Mouse (Mus musculus) midbrain, embryonic 16.5 days (tissue): Measurements from ENCODE around the gene Usp19. TPM values are rescaled to one million over a fixed set of nuclear protein-coding genes. Genes with fewer than 3 reads are reported as not detected.

Experiments
- ATAC-seq: fragments of 200-750 bp; cut with Nextera tagmentation; 2 replicates; pipeline ENCODE4 v1.8.0; 2017; ENCODE audit warnings: moderate TSS enrichment
- H3K27ac ChIP-seq: fragments of 300-500 bp; sonication (generic); 2 replicates; pipeline ENCODE4 v1.5.1; 2014; ENCODE audit warnings: mild to moderate bottlenecking, low read length, mixed read lengths
- H3K27me3 ChIP-seq: fragments of 300-500 bp; sonication (generic); 2 replicates; pipeline ENCODE4 v1.6.1; 2014; ENCODE audit warnings: low read depth, low read length, mixed read lengths; ENCODE audit not compliant: control insufficient read depth, insufficient read depth
- H3K36me3 ChIP-seq: fragments of 300-500 bp; sonication (generic); 2 replicates; pipeline ENCODE4 v1.6.1; 2014; ENCODE audit warnings: mild to moderate bottlenecking, low read length, moderate library complexity, mixed read lengths; ENCODE audit not compliant: control insufficient read depth, insufficient read depth
- H3K4me1 ChIP-seq: fragments of 300-500 bp; sonication (generic); 2 replicates; pipeline ENCODE4 v1.6.1; 2014; ENCODE audit warnings: mild to moderate bottlenecking, low read length, mixed read lengths; ENCODE audit not compliant: control insufficient read depth, insufficient read depth
- H3K4me2 ChIP-seq: fragments of 300-500 bp; sonication (generic); 2 replicates; pipeline ENCODE4 v1.6.1; 2014; ENCODE audit warnings: mild to moderate bottlenecking, low read length, mixed read lengths
- H3K4me3 ChIP-seq: fragments of 300-500 bp; sonication (generic); 2 replicates; pipeline ENCODE4 v1.5.1; 2014; ENCODE audit warnings: low read depth, mild to moderate bottlenecking, low read length, moderate library complexity, mixed read lengths
- H3K9ac ChIP-seq: fragments of 300-500 bp; sonication (generic); 2 replicates; pipeline ENCODE4 v1.6.1; 2014; ENCODE audit warnings: low read depth, low read length, mixed read lengths
- H3K9me3 ChIP-seq: fragments of 300-500 bp; sonication (generic); replicated peaks from 2 replicates; pipeline ENCODE4 v1.6.1; 2014; ENCODE audit warnings: mild to moderate bottlenecking, low read length, mixed read lengths; ENCODE audit not compliant: control insufficient read depth, poor library complexity, severe bottlenecking
- WGBS: fragments of 180-500 bp; shearing (Covaris S2); extraction: QIAGEN DNeasy Blood & Tissue Kit; methylation state at CpG from one replicate; pipeline ENCODE4 v1.1.7; 2014; 5-methylcytosine and 5-hydroxymethylcytosine counted together
- polyA plus RNA-seq: library from polyadenylated mRNA; unstranded; fragments of >200 nt; fragmentation: Nextera tagmentation; extraction: Ambion mirVana; gene quantifications from 2 replicates; pipeline ENCODE4 v1.2.1, GENCODE M21; 2015

Usp19 gene
- 68.6 and 71.5 TPM in 2 replicates for polyA plus RNA-seq

DNA sequence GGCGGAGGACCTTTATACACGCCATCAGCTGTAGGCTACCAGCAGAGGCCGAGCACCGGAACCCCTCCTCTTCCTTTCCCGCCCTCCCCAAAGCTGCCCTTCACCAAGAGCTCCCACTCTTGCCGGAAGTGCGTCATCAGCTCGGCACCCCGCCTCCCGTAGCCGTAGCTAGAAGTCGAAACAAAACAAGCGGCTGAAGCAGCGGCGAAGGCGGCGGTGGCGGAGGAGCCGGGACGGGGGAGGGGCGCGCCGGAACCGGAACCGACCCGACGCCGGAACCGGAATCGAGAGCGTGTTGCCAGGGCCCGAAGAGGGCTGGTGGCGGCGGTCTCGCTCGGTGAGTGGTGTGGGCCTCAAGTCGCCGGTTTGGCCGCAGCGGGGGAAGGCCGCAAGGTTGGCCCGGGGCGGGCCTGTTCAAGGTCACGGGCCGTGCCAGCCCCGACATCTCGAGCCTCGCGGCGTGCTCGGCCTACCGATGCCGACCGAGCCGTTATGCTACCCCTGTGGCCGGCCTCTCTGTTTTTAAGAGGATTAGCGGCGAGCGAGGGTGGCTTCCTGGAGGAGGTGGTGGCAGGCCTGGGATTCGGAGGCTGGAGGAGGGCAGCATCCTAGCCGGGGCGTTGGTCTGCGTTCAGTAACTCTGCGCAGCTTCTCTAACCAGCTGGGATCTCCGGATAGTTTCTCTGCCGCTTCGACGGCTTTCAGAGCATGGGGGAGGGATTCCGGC is at the start of gene Usp19:
Usp19 (plus strand) TSS at position 44 of the 727 bp plus-strand sequence.
- under 1% methylated on average over 69 of the region's 69 CpGs for WGBS
- H3K27ac ChIP-seq, result peak within 1 kb of the TSS; percentile 96
- ATAC-seq, result peak; percentile 95

DNA sequence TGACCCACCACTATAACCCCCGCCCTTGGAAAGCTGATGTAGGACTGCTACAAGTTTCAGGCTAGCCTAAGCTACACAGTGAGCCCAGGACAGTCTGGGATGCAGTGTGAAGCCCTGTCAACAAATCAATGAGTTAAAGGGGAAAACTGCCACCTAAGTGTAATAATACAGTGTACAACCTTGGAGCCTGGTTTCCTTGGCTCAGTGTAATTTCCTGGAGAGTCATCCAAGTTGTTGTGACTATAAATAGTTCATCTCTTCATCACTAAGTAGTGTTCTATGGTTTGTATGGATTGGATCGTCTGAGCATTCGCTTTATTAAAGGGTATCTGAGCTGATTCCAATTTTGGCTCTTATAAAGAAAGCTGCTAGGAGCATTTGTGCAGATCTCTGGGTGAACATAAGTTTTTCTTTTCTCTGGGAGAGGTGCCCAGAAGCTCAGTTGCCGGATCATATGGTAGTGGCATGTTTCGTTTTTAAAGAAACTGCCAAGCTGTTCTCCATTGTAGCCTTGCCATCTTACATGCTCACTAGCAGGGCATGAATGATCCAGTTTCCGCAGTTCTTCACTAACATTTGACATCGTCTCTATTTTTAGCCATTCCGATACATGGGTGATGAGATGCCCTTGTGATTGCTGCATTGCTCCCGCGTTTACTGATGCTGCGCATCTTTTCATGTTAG is 49.0 kb upstream of the Usp19 start:
- Histone ChIP-seq H3K36me3 (no peaks in the 10 kb centered on the region), H3K27ac (no peak overlapping the region), H3K9me3 (no peaks in the 10 kb centered on the region), H3K4me2 (no peak overlapping the region), H3K9ac (no peak overlapping the region), H3K4me3 (no peak overlapping the region), H3K27me3 (no peaks in the 10 kb centered on the region), H3K4me1 (no peaks in the 10 kb centered on the region; the same call in 1 of the 2 replicates)
- ATAC-seq, result no peak
- WGBS, result 88% methylated on average over 11 of the region's 11 CpGs

More for the DNA sequence above, at the start of gene Usp19:
- H3K4me3 ChIP-seq, result peak within 1 kb of the TSS; percentile 95
- H3K27me3 ChIP-seq, result no peaks in the 10 kb centered on the region
- peak within 1 kb of the TSS; percentile 92 for H3K4me2 ChIP-seq
- peak within 1 kb of the TSS; percentile 94 for H3K9ac ChIP-seq
- peaks cover 25% of the 10 kb centered on the region for H3K36me3 ChIP-seq
- peaks cover 18% of the 10 kb centered on the region for H3K4me1 ChIP-seq
- H3K9me3 ChIP-seq, result no peaks in the 10 kb centered on the region

DNA sequence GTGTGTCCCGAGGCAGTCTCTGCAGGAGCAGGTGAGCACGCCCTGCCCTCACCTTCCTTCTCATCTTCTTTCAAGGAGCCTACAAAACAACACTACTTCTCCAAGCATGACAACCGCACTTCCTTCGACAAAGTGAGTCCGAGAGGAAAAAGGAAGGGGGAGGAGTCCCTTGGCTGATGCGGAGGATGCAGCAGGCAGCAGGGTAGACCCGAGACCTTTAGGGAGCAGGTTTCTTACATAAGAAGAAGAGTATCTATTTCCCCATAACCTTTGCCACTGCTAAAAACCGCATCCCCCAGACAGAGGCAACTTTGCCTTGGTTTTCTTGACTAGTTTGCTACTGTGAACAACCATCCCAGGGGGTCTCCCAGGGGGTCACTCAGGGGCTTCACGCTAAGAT is 45.3 kb upstream of the Usp19 start:
- Histone ChIP-seq H3K4me2 (no peak overlapping the region), H3K36me3 (peaks cover 3% of the 10 kb centered on the region; the same call in 1 of the 2 replicates), H3K4me3 (no peak overlapping the region), H3K4me1 (peaks cover 10% of the 10 kb centered on the region), H3K27me3 (no peaks in the 10 kb centered on the region), H3K27ac (no peak overlapping the region), H3K9ac (no peak overlapping the region), H3K9me3 (no peaks in the 10 kb centered on the region)
- WGBS, result 75% methylated on average over 9 of the region's 9 CpGs
- no peak for ATAC-seq

DNA sequence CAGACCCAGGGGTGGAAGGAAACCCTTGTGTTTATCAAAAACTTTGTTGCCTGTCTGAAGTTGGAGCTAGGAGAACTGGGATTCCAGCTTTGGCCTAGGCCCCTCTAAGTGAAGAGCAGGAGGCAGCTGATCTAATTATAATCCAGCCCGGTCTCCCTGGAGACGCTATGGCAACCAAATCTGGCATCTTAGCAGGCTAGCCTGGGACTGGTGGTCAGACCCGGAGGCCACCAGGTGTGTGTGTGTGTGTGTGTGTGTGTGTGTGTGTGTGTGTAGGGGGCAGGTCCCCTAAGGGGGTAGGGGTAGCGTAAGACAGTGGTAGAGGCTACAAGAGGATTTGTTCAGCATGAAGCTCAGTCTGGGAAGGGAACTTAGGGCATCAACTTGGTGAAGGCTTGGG is 40.5 kb upstream of the Usp19 start:
- Histone ChIP-seq H3K9me3 (no peaks in the 10 kb centered on the region), H3K4me1 (peaks cover 38% of the 10 kb centered on the region), H3K4me3 (peak overlapping the region; percentile 55), H3K36me3 (peaks cover 3% of the 10 kb centered on the region; the same call in 1 of the 2 replicates), H3K4me2 (peak overlapping the region; percentile 70), H3K27me3 (no peaks in the 10 kb centered on the region), H3K27ac (peak overlapping the region; percentile 84), H3K9ac (peak overlapping the region; percentile 50)
- WGBS, result 8% methylated on average over 4 of the region's 4 CpGs
- peak; percentile 12; the same call in 1 of the 2 replicates for ATAC-seq

DNA sequence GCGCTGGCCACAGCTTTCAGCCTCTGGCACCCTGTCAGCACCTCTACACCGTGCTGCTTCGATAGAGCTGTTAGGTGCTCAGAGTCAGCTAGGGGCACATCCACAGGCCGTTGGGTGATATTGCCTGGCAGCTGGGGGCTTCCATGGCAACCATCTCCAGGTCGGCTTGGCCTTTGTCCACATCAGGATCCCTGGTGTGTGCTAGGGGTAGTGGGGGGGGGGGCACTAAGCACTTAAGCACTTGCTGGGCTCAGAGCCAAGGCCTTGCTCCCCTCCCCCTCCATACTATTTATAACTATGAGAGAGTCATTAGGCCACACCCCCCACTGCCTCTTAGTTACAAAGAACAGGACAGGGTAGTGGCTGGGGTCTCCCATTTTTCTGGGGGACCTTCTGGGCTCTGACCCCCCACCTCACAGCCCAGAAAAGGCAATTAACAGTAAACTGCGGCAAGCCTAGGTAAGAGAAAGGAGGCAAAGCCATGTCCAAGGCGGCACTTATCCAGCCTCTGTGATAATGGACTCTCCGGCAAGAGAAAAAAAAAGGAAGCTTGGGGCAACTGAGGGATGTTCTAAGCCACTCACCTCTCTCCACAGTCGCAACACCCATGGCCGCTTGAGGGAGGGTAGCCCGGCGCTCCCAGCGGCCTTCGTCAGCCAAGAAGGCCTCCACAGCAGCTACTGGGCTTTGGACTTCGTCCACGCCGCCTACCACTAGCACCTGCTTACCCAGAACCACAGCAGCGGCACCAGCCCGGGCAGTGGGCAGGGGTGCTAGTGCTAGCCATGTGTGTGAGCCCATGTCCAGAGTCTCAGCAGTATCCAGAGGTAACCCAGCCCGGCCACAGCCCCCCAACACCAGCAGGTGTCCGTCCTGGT is 39.9 kb upstream of the Usp19 start:
- Histone ChIP-seq H3K36me3 (peaks cover 3% of the 10 kb centered on the region; the same call in 1 of the 2 replicates), H3K4me1 (peaks cover 38% of the 10 kb centered on the region)

DNA sequence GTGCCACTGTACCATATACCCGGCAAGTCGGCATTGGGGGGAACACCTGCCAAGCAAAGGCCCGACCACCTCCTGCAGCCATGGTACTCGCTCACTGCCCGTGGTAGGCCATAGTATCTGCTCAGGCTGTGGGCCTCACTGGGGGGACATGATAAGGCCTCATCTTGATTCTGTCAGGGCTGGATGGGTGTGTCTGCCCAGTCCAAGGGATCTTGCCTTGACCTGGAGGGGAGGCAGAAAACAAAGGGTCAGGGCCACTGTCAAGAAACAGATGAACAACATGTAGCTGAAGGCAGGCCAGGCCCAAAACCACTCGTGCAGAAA is 39.3 kb upstream of the Usp19 start:
- H3K9ac ChIP-seq, result peak overlapping the region; percentile 33
- H3K4me1 ChIP-seq, result peaks cover 38% of the 10 kb centered on the region
- peaks cover 3% of the 10 kb centered on the region; the same call in 1 of the 2 replicates for H3K36me3 ChIP-seq
- no peak for ATAC-seq
- H3K4me2 ChIP-seq, result peak overlapping the region; percentile 70
- peak overlapping the region; percentile 84 for H3K27ac ChIP-seq
- WGBS, result 76% methylated on average over 6 of the region's 6 CpGs
- H3K9me3 ChIP-seq, result no peaks in the 10 kb centered on the region
- peak overlapping the region; percentile 55 for H3K4me3 ChIP-seq
- no peaks in the 10 kb centered on the region for H3K27me3 ChIP-seq

More for the DNA sequence above, 39.9 kb upstream of the Usp19 start:
- H3K27ac ChIP-seq, result peak overlapping the region; percentile 84
- H3K9ac ChIP-seq, result peak overlapping the region; percentile 50
- peak overlapping the region; percentile 70 for H3K4me2 ChIP-seq
- H3K27me3 ChIP-seq, result no peaks in the 10 kb centered on the region
- H3K4me3 ChIP-seq, result peak overlapping the region; percentile 55
- no peaks in the 10 kb centered on the region for H3K9me3 ChIP-seq
- WGBS, result 43% methylated on average over 21 of the region's 21 CpGs
- ATAC-seq, result peak; percentile 43; the same call in 1 of the 2 replicates

DNA sequence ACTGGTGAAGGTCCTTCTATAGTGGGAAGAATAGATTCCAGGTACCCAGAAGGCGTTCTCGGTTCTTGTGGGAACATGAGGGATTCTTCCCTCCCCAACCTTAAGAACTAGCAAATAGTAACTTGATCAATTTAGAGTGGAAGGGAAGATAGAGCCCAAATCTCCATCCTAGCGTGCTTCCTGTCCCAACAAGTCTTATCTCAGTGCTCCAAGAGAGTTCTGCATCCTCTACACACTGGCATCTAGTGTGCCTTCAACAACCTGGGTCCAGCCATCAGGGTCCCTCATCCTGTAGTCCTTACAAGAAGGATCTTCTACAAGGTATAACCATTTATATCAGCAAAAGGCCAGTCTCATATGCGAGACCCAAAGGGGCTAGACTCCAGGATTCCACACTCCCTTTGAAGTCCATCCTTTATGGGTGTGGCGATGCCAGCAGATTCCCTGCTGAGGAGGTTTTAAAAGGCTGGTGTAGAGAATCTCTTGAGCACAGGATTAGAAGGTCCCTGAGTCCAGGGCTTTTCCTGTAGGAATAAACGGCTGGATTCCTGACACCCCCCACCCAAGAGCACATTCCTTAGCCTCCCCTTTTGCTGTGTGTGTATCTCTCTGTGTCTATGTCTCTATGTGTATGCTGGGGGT is 38.8 kb upstream of the Usp19 start:
- H3K4me2 ChIP-seq, result peak overlapping the region; percentile 70
- 44% methylated on average over 6 of the region's 6 CpGs for WGBS
- H3K27me3 ChIP-seq, result no peaks in the 10 kb centered on the region
- H3K9ac ChIP-seq, result peak overlapping the region; percentile 87
- H3K9me3 ChIP-seq, result no peaks in the 10 kb centered on the region
- no peak for ATAC-seq
- peak overlapping the region; percentile 55 for H3K4me3 ChIP-seq
- peak overlapping the region; percentile 84 for H3K27ac ChIP-seq
- peaks cover 3% of the 10 kb centered on the region; the same call in 1 of the 2 replicates for H3K36me3 ChIP-seq
- H3K4me1 ChIP-seq, result peaks cover 38% of the 10 kb centered on the region

DNA sequence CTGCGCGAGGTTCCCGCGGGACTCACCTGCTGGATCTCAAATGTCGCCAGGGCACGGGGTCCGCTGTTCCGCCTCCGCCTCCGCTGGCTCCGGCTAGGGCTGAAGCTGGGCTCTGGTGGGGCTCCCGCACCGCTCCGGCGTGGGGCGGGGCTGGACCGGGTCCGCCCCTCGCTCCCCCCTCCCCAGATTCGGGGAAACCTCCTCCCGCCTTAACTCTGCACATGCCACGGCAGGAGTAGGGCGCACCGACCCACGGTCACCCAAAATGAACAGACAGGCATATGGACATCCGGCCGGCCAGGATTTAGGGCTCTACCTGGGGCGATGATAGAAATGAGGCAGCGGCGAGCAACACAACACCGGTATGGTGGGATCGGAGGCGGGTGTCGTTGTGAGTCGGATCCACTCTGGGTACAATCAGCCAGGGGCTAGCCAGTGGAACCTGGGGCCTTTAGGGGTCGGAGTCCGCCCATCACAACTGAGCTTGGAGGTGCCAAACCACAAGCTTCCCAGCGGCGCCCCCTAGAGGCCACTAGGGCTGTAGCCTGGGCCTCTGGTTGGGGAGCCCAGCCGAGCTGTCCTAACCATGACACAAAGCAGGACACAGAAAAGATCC is 38.0 kb upstream of the Usp19 start:
- peak overlapping the region; percentile 70 for H3K4me2 ChIP-seq
- ATAC-seq, result peak; percentile 90
- H3K4me1 ChIP-seq, result peaks cover 38% of the 10 kb centered on the region
- H3K27ac ChIP-seq, result peak overlapping the region; percentile 84
- H3K36me3 ChIP-seq, result peaks cover 3% of the 10 kb centered on the region; the same call in 1 of the 2 replicates
- WGBS, result under 1% methylated on average over 40 of the region's 40 CpGs
- peak overlapping the region; percentile 55 for H3K4me3 ChIP-seq
- no peaks in the 10 kb centered on the region for H3K27me3 ChIP-seq
- H3K9ac ChIP-seq, result peak overlapping the region; percentile 87
- H3K9me3 ChIP-seq, result no peaks in the 10 kb centered on the region
